In genomic region chr6:124483831-124484230, GRCm38 (mm10) we compare ENCODE assay signal across 1 mouse cellular context. TPM values are rescaled to one million over a fixed set of nuclear protein-coding genes. Genes with fewer than 3 reads are reported as not detected.
"Had no signal": no experiment of that assay in that cellular context is flagged by ENCODE, and none has a peak within 500 bp of the region (broad histone marks: within the 10 kb centered on the region; RNA-seq: fewer than 3 reads in every experiment).

No protein-coding gene starts in this region.

RNA-seq across cellular contexts. Expression of gene C1rl, which starts 9.1 kb away (rescaled TPM):
- polyA plus RNA-seq: inflammation-experienced regulatory T-cells, adult 6 months had no signal

RNA-seq across cellular contexts. Expression of gene Clstn3, which starts 19.2 kb away (rescaled TPM):
- polyA plus RNA-seq: inflammation-experienced regulatory T-cells, adult 6 months had no signal

RNA-seq across cellular contexts. Expression of gene C1s1, which starts 58.3 kb away (rescaled TPM):
- polyA plus RNA-seq: inflammation-experienced regulatory T-cells, adult 6 months had no signal
